ENCODE assay signal across 17 mouse cellular contexts in the genomic region with DNA sequence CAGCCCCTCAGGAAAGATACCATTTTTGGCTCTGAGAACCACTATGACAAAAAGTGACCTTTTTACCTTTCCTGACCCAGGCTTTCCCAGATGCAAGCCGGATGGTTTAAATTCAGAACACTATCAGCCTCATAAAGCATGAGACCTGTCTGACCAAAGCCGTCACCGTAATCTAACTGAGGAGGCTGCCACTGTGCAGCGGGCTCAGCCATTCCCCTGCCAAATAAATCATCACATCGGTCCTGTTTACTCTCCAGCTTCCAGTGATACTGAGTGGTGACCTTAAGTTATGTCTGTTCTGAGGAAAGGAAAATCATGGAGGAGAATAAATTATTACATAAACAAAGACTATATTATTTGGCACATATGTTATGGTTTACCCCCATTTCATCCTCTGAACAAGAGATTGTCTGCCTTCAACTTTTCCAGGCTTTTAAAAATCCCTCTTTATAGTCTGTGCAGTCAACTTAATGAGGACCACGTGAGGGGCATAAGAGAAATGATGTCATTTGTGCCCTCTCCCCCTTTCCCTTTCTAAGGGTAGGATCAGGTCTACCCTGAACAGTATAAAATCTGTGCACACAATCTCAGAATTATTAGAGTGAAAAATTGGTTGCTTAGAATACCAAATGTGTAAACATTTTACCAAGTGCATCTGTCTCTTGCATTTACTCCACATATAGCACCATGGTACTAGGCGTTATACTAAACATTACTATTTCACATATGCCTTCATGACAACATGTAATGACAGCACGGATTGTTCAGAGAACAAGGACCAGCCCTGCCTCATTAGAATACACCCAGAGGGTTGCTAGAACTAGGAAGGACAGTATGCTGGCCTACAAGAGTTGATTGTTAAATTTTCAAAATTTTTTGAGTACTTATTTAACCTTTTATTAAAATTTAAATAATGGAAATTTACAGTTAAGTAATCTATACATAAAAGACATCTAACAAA.
DNase-seq lines count a peak whose midpoint lies in the region; ATAC-seq and TF ChIP-seq lines count a peak whose summit lies in the region.
"Had no signal": no experiment of that assay in that cellular context is flagged by ENCODE, and none has a peak within 500 bp of the region (broad histone marks: within the 10 kb centered on the region; RNA-seq: fewer than 3 reads in every experiment).

No protein-coding gene starts in this region.

- no peak for TF ChIP-seq CTCF in lung, embryonic 14.5 days (IDR thresholded peaks at IDR 0.05; ENCODE audit: low read depth)

- no peaks in the 10 kb centered on the region for H3K9me3 ChIP-seq in heart, embryonic 12.5 days (replicated peaks)
- H3K9me3 ChIP-seq in lung, embryonic 14.5 days (ENCODE audit: low read depth, low read length) = no peaks in the 10 kb centered on the region
- H3K9me3 ChIP-seq in embryonic facial prominence, embryonic 14.5 days (ENCODE audit: control insufficient read depth, low read length) = no peaks in the 10 kb centered on the region
- H3K9me3 ChIP-seq in neural tube, embryonic 11.5 days (ENCODE audit: control insufficient read depth, low read length) = no peaks in the 10 kb centered on the region
- H3K9me3 ChIP-seq: heart, embryonic 10.5 days had no signal

- 0 out of 2 replicates have a peak overlapping the region, but pooled peaks have one; percentile 16 for H3K4me2 ChIP-seq in heart, embryonic 12.5 days
- no peak overlapping the region for H3K4me2 ChIP-seq in lung, embryonic 14.5 days
- H3K4me2 ChIP-seq in embryonic facial prominence, embryonic 14.5 days (ENCODE audit: low read depth, low read length) = no peak overlapping the region
- H3K4me2 ChIP-seq in neural tube, embryonic 11.5 days (ENCODE audit: low read depth) = no peak overlapping the region

- H3K9ac ChIP-seq in heart, embryonic 12.5 days = no peak overlapping the region
- no peak overlapping the region for H3K9ac ChIP-seq in lung, embryonic 14.5 days
- peak overlapping the region; percentile 8; the same call in 1 of the 2 replicates for H3K9ac ChIP-seq in embryonic facial prominence, embryonic 14.5 days (ENCODE audit: low read depth, low read length)
- no peak overlapping the region for H3K9ac ChIP-seq in neural tube, embryonic 11.5 days (ENCODE audit: low read length)

- peak; percentile 57; the same call in 1 of the 2 replicates for ATAC-seq in heart, embryonic 12.5 days (ENCODE audit: insufficient number of reproducible peaks, low FRiP score)
- peak; percentile 79 for ATAC-seq in lung, embryonic 14.5 days (ENCODE audit: insufficient read depth)
- no peak for ATAC-seq in embryonic facial prominence, embryonic 14.5 days (ENCODE audit: low read depth)
- ATAC-seq in neural tube, embryonic 11.5 days (ENCODE audit: insufficient read depth, low FRiP score, low TSS enrichment) = peak; percentile 71
- ATAC-seq: hindbrain, postnatal 0 days had no signal

- DNase-seq in heart, adult 18-20 months = no peak
- DNase-seq in lung, embryonic 14.5 days = peak; percentile 48
- no peak for DNase-seq in lung, postnatal 10 days
- DNase-seq in embryonic facial prominence, embryonic 14.5 days (ENCODE audit: low spot score) = peak; percentile 8
- DNase-seq in neural tube, embryonic 11.5 days (ENCODE audit: low spot score) = peak; percentile 16
- no peak for DNase-seq in natural killer cell, adult 2 months (ENCODE audit: low spot score in 2 of 2)
- no peak for DNase-seq in cerebellum, postnatal 36 days
- DNase-seq: adrenal gland, adult 8-10 months; B cell, adult 2 months; cerebellum, adult 9-11 months; kidney, postnatal 25 days; left cerebral cortex, postnatal 4 days; right cerebral cortex, postnatal 25 days; thymus, adult 2 months had no signal

- no peak overlapping the region for H3K4me3 ChIP-seq in heart, embryonic 12.5 days
- no peak overlapping the region for H3K4me3 ChIP-seq in lung, embryonic 14.5 days (ENCODE audit: low read depth, low read length)
- H3K4me3 ChIP-seq in embryonic facial prominence, embryonic 14.5 days (ENCODE audit: low read depth, low read length) = no peak overlapping the region
- H3K4me3 ChIP-seq in neural tube, embryonic 11.5 days (ENCODE audit: low read depth, low read length) = no peak overlapping the region
- H3K4me3 ChIP-seq: heart, embryonic 10.5 days had no signal

- WGBS in heart, embryonic 12.5 days = 31% methylated on average over 8 of the region's 8 CpGs
- 23% methylated on average over 8 of the region's 8 CpGs for WGBS in lung, embryonic 14.5 days
- 32% methylated on average over 8 of the region's 8 CpGs for WGBS in embryonic facial prominence, embryonic 14.5 days
- 34% methylated on average over 8 of the region's 8 CpGs for WGBS in neural tube, embryonic 11.5 days

- H3K27ac ChIP-seq in heart, embryonic 12.5 days (ENCODE audit: poor library complexity, severe bottlenecking) = no peak overlapping the region
- H3K27ac ChIP-seq in lung, embryonic 14.5 days (ENCODE audit: low read depth) = no peak overlapping the region
- H3K27ac ChIP-seq in embryonic facial prominence, embryonic 14.5 days (replicated peaks; ENCODE audit: low read depth, low read length) = no peak overlapping the region; the same call in 1 of the 2 replicates
- no peak overlapping the region for H3K27ac ChIP-seq in neural tube, embryonic 11.5 days (ENCODE audit: low read depth, low read length)
- H3K27ac ChIP-seq: heart, embryonic 10.5 days; hindbrain, postnatal 0 days had no signal

- no peaks in the 10 kb centered on the region for H3K36me3 ChIP-seq in heart, embryonic 12.5 days
- no peaks in the 10 kb centered on the region for H3K36me3 ChIP-seq in lung, embryonic 14.5 days (ENCODE audit: insufficient read depth)
- H3K36me3 ChIP-seq in embryonic facial prominence, embryonic 14.5 days (ENCODE audit: control insufficient read depth, insufficient read depth, low read length) = no peaks in the 10 kb centered on the region
- no peaks in the 10 kb centered on the region for H3K36me3 ChIP-seq in neural tube, embryonic 11.5 days (ENCODE audit: control insufficient read depth, insufficient read depth, low read length)
- H3K36me3 ChIP-seq: heart, embryonic 10.5 days had no signal

- H3K27me3 ChIP-seq in heart, embryonic 12.5 days (replicated peaks) = no peaks in the 10 kb centered on the region
- H3K27me3 ChIP-seq in lung, embryonic 14.5 days (ENCODE audit: insufficient read depth, low read length) = no peaks in the 10 kb centered on the region
- H3K27me3 ChIP-seq in embryonic facial prominence, embryonic 14.5 days (replicated peaks; ENCODE audit: control insufficient read depth, insufficient read depth, low read length) = no peaks in the 10 kb centered on the region
- H3K27me3 ChIP-seq in neural tube, embryonic 11.5 days (ENCODE audit: control insufficient read depth, insufficient read depth, low read length) = no peaks in the 10 kb centered on the region

- H3K4me1 ChIP-seq in heart, embryonic 12.5 days (replicated peaks) = peaks cover 6% of the 10 kb centered on the region
- no peaks in the 10 kb centered on the region for H3K4me1 ChIP-seq in lung, embryonic 14.5 days (ENCODE audit: insufficient read depth)
- H3K4me1 ChIP-seq in embryonic facial prominence, embryonic 14.5 days (ENCODE audit: control insufficient read depth, insufficient read depth, low read length) = peaks cover 8% of the 10 kb centered on the region; the same call in 1 of the 2 replicates
- no peaks in the 10 kb centered on the region for H3K4me1 ChIP-seq in neural tube, embryonic 11.5 days (ENCODE audit: control insufficient read depth, insufficient read depth, low read length)

Comparison
In these comparisons a context has a peak if more than half of its experiments do, and no peak if none do; other contexts are left out.
1. DNase-seq: peak in lung, embryonic 14.5 days (single experiment), embryonic facial prominence, embryonic 14.5 days (single experiment) and neural tube, embryonic 11.5 days (single experiment); none in heart, adult 18-20 months (0 of 2), lung, postnatal 10 days (single experiment), natural killer cell, adult 2 months (0 of 2) and cerebellum, postnatal 36 days (0 of 2).